Mouse (Mus musculus) embryo, embryonic 9.5 days (tissue): ENCODE measurements around the gene Fam227b.

Source experiments
- DNase-seq: peaks from one replicate; pipeline ENCODE4 v3.0.0-alpha.2; 2017; ENCODE audit errors: extremely low spot score

Fam227b gene

GRCm38 (mm10) chr2:126151855-126152571 lies at the start of gene Fam227b, which contains the start of gene Dtwd1:
Fam227b (minus strand) TSS chr2:126152004.
Dtwd1 (plus strand) TSS chr2:126152141.
- peak; percentile 98 for DNase-seq

GRCm38 (mm10) chr2:126198971-126199370 lies 47.2 kb upstream of the Fam227b start:
- no peak for DNase-seq

GRCm38 (mm10) chr2:126195631-126196356 lies 44.0 kb upstream of the Fam227b start:
- no peak for DNase-seq

GRCm38 (mm10) chr2:126192129-126192528 lies 40.3 kb upstream of the Fam227b start:
- no peak for DNase-seq

GRCm38 (mm10) chr2:126191306-126191705 lies 39.5 kb upstream of the Fam227b start:
- no peak for DNase-seq

- DNase-seq, result no peak
Observed at GRCm38 (mm10) chr2:126171427-126171826, 19.6 kb upstream of the Fam227b start.

- no peak for DNase-seq
Observed at GRCm38 (mm10) chr2:126166848-126167617, 15.2 kb upstream of the Fam227b start.

- no peak for DNase-seq
Observed at GRCm38 (mm10) chr2:126166335-126166734, 14.5 kb upstream of the Fam227b start.

- no peak for DNase-seq
Observed at GRCm38 (mm10) chr2:126165277-126166018, 13.6 kb upstream of the Fam227b start.

GRCm38 (mm10) chr2:126147723-126148122 lies 4.1 kb downstream of the Fam227b start:
- no peak for DNase-seq

GRCm38 (mm10) chr2:126094616-126095015 lies 57.2 kb downstream of the Fam227b start:
- no peak for DNase-seq

- DNase-seq, result no peak
Observed at GRCm38 (mm10) chr2:126090432-126090831, 61.4 kb downstream of the Fam227b start.

- DNase-seq, result no peak
Observed at GRCm38 (mm10) chr2:126086187-126086586, 65.6 kb downstream of the Fam227b start.

- DNase-seq, result no peak
Observed at GRCm38 (mm10) chr2:126084326-126084725, 67.5 kb downstream of the Fam227b start.

GRCm38 (mm10) chr2:126079086-126079485 lies 72.7 kb downstream of the Fam227b start:
- DNase-seq, result no peak

GRCm38 (mm10) chr2:126076506-126076905 lies 75.3 kb downstream of the Fam227b start:
- DNase-seq, result no peak

- no peak for DNase-seq
Observed at GRCm38 (mm10) chr2:126073744-126074143, 78.1 kb downstream of the Fam227b start.

- no peak for DNase-seq
Observed at GRCm38 (mm10) chr2:126069740-126070139, 82.1 kb downstream of the Fam227b start.

- no peak for DNase-seq
Observed at GRCm38 (mm10) chr2:126065303-126065856, 86.4 kb downstream of the Fam227b start.

- no peak for DNase-seq
Observed at GRCm38 (mm10) chr2:126064814-126065213, 87.0 kb downstream of the Fam227b start.

GRCm38 (mm10) chr2:126062876-126063275 lies 88.9 kb downstream of the Fam227b start:
- DNase-seq, result no peak
